Mouse (Mus musculus) c-Kit-positive CD71-positive TER-119-positive erythroid progenitor cells, embryonic 14.5 days (primary cell): Measurements from ENCODE around the gene Satb2.

ENCODE experiments used
- DNase-seq: peaks from one replicate; pipeline ENCODE4 v3.0.0-alpha.2; 2013; ENCODE audit warnings: low spot score

Gene Satb2

DNA sequence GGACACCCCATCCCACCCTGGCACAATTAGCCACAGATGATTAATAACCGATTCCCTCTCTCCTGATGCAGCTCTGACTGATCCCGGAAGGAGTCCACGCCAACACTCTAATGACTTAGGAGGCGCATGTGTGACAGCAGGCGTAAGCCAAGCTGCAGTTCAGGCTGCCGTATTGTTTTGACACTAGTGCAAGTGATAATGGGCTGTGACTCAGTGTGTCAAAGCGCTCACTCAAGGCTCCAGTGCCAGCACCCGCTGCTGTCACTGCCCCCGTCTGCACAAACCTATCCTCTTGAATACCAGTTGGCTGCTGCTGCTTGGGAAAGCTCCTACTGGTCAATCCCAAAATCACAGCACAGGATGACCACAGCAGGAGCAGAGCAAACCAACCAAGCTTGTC is 49.7 kb downstream of the Satb2 start:
- DNase-seq: no peak

DNA sequence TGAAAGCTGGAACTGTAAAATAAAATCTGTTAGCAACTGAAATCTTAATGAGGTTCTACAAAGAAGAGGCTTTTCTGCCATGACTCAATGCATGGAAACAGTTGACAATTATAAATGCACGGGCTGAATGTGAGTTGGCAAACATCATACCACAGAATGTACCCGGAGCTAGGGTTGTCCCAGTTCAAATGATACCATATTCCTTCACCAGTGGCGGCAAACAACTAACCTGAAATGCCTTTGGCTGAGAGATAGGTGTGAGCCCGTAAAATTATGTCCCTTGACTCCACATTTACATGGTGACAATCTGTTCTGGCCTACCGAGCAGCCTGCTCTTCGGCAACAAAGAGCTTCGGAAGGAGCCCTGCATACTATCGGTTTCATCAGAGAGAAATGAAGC is 58.0 kb downstream of the Satb2 start:
- no peak for DNase-seq

DNA sequence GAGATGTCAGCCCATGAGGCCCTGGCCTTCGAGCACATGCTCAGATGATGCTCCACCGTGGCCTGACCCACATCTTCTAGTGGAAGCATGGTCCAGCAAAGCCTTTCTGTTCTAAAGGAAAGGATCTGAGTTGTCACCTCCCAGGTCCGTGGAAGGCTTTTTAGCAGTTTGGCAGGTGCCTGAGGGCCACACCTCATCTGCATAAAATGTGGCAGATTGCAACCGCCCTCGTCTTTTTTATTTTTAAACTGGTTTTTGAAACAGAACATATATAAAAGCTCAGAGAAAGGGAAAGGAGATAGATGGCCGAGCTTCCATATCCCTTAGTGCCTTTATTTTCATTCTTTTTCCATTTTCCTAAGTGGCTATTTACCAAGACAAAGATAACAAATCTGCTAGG is 64.2 kb downstream of the Satb2 start:
- DNase-seq: no peak

DNA sequence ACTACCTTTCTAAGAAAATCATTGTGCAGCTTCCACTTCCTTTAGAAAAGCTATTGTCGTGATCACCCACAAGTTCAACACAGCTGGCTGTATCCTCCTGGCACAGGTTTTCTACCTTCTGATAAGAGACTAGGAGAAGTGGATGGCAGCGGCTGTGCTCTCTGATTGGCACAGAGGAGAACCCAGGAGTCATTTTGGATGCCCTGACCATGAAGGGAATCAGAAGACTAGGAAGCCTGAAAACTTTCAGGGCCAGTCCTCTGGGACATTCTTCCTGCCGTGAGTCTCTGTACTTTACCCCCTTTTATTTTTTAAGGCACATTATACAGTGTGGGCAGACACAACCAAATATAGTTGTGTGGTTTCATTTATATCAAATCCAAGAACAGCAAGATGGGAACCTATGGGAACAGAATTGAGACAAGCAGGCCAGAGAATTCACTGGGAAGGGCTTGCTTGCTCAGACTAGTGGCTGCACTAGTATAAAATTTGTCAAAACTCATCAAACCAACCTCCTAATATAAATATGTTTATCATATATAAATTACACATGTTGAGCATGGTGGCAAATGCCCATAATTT is 77.7 kb downstream of the Satb2 start:
- DNase-seq: no peak

DNA sequence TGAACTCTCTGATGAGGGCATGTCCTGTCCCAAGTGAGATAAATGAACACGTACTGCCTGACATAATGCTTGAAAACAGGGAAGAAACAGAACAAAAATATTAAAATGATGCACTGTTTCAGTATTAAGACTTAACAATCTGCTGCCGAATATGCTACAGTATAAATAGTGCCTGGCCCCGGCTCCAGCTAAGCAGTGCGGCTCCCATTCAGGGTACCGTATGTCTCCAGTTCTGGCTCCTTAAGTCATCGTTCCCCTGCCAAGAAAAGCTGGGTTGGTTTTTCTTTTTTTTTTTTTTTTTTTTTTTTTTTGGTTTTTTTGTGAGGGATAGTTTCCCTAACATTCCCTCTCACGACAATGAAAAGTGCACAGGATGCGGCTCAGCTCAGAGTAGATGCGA is 78.3 kb downstream of the Satb2 start:
- DNase-seq: no peak

DNA sequence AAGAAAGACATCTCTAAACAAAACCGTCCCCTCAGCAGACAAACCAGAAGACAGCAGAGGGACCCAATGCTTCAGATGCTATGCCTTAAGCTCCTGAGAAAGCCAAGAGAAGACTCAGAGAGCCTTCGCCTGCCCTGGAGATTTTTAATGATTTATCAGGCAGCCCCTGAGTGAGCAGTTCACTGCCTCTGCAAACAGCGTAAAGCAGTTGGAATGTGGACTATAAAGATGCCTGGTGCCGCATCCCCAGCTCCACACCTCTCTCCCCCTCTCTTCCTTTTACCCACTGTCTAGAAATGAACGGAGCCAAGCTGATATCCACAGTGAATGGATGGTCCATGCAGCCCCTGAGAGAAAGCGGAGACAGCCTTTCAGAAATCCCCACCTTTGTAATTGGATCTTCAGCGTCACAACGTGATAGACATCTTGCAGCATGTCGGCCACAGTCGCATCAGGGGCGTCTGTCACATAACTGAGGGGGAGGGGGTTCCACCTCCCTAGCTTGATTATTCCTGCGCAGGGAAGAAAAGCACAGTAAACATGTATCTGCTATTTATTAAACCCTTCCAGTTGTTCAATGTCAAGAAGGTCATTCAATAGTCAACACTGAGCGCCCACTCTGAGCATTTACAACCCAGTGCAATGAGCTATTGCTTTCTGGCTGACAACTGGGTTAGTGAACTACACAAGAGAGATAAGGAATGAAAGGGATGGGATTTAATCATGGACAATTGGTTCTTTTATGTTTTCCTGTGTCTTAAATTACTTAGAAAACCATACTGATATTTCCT is 79.6 kb downstream of the Satb2 start:
- DNase-seq: no peak

DNA sequence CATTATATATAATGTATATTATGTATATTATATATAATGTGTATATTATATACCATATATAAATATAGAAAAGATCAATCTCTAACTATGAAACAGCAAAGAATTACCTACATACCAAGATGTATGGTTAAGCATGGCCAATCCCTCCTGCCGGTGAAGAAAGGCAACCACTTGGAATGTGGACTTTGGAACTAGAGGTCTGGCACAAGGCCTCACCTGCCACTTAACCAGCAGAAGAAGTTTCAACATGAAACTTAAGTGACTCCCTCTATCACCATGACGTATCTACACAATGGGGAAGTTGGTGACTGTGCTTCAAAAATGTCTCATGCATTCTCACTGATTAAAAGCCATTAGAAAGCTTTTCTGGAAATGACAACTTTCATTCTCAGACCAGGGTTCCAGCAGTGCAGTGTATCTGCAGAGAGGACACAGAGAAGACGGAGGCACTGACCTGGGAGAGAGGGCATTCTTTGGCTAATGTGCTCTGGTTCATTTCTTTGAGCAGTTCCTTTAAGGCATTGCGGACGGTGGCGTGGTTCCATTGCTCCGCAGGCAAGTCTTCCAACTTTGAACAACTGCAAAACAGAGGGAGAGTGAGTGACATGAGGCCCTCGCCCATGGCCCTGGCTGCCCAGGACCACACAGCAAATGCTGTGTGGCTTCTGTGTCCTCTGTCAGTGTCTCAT is 80.8 kb downstream of the Satb2 start:
- DNase-seq: no peak

DNA sequence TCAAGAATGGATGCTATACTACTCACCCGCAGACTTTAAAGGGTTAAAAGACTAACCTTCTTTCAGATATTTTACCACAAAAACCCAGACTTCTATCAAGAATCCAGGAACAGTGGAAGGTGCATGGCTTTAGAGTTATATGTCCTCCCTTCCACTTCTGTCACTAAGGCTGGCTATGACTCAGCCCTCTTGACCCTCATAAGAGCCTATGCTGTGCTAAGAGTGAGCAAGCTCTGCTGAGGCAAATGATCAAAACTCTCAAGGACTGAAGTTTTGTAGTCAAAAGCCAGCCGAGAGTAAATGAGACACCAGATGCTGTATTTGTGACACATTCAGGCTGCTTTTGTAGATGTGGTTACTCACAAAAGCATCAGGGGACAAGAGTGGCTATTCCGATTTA is 81.8 kb downstream of the Satb2 start:
- no peak for DNase-seq

DNA sequence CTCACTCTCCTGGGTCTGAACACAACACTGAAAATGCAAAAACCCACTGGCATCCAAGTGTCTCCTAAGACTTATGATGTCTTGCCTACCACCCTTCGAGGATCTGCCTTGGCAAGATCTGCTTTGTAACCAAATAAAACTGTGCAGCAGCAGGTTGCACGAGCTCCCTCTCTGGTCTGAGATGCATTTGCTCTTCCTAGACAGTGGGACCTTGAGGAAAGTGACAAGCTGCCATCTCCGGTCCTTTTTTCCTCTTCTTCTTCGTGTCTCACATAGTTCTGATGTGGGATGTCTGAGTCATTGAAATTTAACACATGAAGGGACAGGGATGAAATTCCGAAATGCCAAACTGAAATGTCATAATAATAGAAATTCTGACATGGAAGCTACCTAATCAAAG is 85.7 kb downstream of the Satb2 start:
- no peak for DNase-seq

DNA sequence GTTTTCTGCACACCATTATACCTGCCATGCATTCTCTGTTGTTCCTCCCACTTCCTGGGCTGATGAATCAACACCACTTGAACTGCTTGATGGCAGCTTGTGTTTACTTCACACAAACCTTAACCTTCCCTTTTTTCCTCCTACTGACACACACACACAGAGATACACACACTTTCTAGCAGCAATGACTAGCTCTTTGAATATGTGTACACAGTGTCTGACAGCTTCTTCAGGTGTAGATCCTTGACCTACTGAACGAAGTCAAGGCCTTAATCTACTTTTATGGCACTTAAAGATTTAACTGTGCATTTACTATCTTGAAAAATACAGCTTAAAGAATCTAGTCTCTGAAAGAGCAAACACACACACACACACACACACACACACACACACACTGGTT is 89.5 kb downstream of the Satb2 start:
- DNase-seq: no peak

DNA sequence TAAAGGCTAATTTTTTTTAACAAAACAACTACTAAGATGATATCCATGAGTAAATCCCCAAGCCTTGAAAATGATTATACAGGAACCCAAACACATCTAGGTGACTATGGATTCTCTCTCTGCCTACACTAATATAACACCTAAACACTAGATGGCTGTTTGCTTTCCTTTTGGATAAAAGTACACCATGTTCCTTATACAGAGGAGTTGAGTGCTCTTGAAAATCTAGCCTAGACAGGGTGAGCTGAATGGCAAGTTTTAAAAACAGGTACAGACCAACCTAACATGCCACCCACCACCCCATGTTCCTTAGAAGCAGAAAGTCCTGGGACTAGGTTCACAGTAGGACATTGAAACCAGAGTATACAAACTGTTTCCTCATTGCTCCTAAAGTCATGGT is 90.9 kb downstream of the Satb2 start:
- DNase-seq: no peak

DNA sequence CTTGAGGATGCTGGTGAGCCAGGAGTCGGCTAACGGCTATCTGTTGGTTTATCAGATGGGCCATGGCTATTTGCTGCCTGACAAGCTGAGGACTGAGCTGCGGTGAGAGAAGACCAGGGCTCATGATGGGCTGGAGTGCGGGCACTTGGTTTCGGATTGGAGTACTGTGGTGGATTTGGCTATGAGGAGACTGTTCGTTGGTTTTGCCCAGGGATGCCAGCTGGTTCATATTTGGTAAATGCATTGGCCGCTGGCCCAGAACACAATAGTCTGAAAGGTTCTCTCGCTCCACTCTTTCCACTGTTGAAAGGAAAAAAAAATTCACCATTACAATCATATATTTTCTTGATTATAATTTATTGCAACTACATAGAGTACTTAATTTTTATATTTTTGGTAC is 107.0 kb downstream of the Satb2 start:
- DNase-seq: no peak

DNA sequence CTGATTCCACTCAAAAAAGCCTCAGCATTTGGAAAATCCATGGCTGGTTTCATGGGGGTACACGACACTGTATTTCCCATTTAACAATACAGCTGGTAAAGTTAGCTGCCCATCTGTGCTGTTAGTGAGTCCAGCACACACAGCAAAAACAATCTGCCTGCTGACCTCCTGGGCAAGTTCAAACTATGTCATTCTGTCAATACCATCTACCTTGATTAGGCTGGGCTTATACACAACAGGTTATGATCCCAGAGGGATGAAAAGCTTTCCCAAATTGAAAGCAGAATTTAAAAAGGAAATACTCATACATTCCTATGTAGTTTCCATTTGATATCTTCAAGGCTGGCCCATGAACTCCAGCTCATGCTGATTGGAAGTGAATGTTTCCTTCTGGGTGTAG is 113.2 kb downstream of the Satb2 start:
- DNase-seq: no peak

DNA sequence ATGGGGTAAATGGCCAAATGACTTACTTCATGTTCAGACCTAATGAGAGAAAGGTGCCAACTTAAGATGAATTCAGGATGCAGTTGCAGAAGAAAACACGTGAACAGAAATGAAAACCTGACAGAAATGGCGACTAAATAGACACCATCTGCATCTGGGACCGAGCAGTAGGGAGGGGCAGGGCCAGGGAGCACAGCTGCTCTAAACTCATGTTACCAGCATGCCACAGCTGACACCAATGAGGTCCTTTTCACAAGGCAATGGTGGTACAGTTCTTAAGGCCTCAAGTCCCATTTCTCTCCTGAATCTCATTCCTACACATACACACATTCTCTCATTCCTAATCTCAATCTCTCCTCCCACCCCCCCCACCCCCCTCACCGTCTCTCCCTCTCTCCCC is 115.7 kb downstream of the Satb2 start:
- DNase-seq: no peak

DNA sequence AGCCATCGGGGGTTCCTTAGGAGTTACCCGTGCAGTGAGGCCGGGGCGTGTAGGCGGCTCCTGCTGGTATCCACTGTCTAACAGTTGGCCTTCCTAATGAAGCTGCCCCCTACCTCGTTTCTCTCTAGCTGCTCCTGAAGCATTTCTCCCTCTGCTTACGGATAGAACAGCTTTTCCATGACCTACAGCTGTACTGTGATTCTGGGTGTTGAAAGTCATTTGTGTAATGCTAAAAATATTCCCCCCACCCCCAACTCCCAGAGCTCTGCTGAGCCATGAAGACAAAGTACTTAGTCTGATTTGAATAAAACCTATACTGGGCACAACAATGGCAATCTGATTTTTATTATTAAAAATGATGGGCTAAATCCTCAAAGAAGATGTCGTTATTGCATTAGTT is 121.2 kb downstream of the Satb2 start:
- no peak for DNase-seq

DNA sequence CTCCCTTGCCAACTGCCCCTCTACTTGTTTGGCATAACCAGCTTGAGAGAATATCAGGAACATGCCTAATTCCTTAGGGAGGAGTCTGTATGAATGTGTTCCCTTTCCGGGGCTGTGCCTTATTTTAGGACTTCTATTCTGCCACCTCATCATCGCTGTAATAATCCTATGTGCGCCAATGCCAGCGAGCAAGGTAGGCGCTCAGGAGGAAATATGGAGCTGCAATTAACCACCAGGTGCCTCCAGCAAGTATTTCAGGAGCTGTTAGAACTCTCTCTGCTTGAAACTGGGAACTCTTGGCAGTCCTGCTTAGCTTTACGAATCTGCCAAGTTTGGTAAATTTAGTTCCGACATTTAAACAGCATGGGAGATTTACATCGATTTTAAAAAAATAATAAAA is 128.0 kb downstream of the Satb2 start:
- DNase-seq: no peak

DNA sequence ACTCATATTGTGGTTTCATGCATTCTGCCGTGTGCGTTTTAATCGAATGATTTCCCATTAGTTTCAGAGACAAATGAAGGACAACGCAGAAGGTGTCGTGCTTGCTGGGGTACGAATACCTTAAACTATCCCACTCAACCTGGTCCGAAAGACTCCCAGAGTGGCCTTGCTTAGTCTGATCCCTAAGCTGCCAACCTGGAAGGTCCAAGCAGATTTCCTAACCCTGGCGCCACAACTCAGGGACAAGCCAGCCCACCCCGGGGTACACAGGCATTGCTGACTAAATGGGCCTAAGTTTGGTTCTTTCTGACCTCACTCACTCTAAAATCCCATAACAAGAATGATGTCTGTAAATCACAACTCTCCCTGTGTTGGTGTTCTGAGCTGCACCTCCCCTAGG is 132.1 kb downstream of the Satb2 start:
- no peak for DNase-seq

DNA sequence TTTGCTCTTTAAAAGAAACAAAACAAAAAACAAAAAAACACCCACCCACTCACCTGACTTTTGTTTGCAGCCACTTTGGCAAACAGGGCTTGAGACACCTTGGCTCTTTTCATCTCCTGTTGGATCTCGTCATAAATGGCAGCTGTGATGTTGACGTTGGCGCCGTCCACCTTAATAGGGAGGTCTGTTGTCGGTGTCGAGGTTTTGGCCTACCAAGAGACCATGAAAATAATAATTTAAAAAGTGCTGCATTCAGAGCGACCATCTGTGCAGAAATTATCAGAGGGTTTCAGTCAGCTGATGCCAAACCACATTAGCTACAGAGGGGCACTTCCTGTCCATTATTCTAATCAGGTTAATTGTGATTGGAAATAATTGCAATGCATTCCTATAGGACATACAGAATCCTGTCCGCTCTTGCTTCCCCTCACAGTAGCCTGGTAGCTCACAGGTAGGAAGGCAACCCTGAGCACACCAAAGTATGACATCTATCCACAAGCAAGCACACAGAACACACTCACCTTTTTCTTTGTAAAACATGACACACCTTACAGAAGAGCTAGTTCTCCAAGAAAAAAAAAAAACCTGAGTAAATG is 132.8 kb downstream of the Satb2 start:
- DNase-seq: no peak

DNA sequence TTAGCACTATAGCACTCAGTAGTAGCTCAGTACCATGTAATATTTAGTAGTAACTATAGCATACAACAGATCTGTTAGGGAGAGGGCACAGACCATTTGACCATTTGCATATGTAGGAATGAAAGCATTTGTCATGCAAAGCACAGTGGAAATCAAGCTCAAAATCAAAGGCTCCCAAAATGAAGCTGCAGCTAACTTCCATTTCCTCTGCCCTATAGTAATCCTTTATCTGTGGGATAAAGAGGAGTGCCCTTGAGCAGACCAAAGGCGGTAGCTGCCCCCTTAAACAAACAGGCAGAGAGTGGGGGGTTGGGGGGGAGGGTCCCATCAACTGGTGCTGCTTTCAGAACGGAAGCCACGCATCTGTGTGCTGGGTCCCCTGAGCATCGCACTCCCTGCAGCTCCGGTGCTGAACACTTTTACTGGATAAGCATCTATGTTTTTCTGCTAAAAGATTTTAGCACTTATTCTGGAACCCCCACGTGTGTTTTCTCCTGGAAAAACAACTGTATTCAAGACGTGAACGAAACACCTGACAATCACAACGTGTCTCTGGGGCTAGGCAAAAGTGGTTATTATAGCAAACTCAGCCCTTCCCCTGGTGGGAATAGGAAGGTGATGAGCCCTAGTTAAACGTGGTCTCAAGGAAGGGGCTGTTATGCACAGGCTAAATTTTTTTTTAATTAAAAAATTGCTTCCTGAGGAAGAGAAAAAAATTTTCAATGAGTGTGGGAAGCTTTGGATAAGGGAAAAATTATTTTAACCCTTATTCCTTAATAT is 133.7 kb downstream of the Satb2 start:
- DNase-seq: no peak

DNA sequence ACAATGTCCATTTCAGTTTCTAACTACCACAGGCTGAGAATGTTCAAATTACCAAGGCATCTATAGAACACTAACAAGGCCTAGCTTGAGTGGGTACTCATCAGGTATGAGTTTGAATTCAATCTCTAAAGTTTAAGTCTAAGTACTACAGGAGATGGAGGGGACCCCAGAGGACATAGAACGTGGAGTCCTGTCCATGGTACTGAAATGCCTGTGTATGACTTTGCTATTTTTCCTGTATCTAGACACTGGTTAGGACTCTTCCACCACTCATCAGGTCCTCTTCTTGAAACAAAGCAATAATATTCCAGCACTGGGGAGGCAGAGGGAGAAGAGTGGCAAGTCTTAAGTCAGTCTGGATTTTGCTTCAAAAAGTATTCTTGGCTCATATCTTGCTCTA is 139.5 kb downstream of the Satb2 start:
- peak; percentile 0 for DNase-seq

DNA sequence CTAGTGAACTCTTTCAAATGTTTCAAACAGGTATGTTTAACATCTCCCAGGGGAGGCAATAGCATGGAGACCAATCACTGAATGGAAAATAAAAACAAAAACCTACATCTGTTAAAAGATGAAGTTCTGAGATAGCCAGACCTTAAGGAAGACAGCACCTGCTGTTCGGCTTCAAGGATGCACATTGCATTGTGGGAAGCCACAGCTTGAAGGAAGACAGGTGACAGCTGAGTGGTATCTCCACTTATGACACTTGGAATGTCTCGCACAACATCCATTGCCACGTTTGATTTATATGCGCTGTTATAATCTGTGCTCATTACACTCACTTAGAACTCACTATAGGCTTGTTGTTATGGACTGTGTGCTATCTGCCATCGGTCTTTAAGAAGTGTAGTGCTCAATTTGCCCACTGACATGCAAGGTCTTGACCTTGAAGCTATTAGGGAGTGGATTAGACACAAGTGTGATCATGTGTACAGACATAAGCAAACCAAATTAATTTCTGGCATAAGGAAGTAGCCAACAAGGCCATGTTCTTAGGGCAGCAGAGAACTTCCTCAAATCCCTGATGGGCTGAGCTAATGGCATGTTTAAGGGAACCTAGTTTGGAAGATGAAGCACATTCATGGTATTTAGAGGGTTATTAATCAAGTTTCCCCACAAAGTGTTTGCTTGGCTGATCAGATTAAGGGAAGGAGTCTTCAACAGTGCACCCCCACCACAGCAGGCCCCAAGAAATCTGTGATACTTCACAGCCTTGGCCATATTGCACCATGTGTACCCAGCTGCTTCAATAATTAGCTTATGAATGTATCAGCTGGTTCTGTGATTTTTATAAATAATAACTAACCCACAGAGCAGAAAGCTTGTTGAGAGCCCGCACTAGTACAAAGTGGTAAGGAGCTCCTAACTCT is 144.2 kb downstream of the Satb2 start:
- DNase-seq: no peak
